Mouse (Mus musculus) mouse embryonic stem cell (cell line): ENCODE data around the gene Dhx32.

ENCODE experiments used
- in situ Hi-C, 2 experiments: fragments of 300-500 bp; cut with MboI; formaldehyde crosslinking; loops; 1 replicate in 1 of 2; 3 replicates in 1 of 2; pipeline ENCODE4 v1.14.3; 2019 to 2020; ENCODE audit warnings: low sequenced_read_pairs in 2 of 2, low pct_unique_long_range_greater_than_20kb in 1 of 2, mixed read lengths in 1 of 2; ENCODE audit not compliant: unreplicated experiment in 1 of 2

Dhx32 gene

DNA sequence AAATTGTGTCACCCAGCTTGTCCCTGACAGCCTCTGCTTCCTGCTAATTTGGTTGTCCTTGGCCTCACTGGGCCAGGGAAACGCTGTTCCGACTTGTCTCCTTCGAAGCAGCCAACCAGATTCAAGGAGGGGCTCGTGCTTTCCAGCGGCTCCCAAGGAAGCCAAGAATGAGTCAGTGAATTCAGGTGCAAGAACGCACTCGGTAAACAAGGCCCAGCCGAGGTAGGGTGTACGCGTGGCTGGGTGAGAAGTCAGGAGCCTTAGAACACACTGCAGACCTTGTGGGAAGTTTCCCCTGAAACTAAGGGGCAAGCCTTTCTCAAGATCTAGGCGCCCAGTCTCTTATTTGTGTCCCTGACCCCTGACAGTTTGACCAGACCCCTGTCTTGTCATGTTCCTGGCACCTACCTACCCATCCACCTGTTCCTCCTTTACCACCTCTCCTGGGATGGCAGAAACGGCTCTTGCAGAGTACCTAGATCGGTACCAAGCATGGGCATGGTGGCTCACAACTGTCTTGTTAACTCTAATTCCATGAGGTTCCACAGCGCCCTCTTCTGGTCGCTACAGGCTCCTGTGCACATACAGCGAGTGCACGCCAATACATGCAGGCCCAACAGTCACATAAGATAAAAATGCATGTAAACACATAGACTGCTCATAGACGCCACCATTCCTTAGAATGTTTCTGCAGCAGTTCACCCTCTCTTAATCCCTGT is at the start of gene Dhx32:
Gene Dhx32, minus strand, starts transcription at position 10 of the 719 bp plus-strand sequence.
- in situ Hi-C loops, result loop anchor here in 1 of 2 experiments (10.0 kb wide), 1 partner anchor 98 kb away; the partner anchor contains the start of gene Mmp21

DNA sequence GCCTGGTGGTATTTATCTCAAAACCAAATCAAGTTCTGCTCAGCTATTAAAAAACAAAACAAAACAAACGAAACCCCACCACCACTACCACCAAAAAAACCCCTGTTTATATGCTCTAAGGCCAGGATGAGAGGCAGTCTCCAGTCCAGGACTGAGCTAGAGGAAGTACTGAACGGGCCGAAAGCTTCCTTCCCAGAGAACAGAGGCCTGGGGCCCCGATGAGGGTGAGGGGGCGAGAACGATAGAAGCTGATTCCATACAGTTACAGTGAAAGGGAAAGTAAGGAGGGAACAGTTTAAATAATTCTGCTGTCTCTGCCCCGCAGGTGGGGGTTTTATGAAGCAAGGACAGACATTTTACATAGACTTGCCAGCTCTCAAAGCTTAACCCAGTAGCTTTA is 47.1 kb upstream of the Dhx32 start:
- in situ Hi-C loops, result no loop called here

DNA sequence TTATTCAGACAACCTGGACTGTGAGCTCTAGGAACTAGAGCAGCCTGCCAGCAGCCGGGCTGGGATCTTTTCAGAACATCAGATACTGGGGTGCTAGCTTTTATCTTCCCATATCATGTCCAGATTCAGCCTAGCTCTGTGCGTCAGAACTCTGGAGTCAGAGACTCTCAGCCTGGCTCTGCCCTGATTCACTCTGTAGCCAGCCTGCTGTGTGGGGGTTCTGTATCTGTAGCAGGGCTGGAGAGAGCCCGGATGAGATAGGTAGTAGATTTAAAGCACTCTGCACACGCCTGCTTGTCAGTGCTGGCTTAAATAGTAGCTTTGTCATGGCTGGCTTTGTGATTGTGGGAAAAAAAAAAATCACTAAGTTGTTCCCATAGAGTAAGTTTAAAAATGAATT is 46.0 kb upstream of the Dhx32 start:
- in situ Hi-C loops, result no loop called here

DNA sequence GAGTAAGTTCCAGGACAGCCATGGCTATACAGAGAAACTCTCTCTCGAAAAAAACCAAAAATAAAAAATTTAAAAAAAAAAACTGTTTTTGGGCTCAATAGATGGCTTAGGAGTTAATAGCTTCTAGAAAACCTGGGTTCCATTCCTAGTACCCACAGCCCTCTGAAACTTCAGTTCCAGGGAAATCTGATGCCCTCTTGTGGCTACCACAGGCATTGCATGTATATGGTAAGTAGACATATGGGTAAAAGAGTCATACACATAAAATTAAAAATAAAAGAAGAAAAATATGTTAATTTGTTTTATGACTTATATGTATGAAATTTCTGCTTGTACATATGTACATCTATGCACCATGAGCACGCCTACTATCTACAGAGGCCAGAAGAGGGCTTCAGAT is 42.1 kb upstream of the Dhx32 start:
- in situ Hi-C loops, result no loop called here

DNA sequence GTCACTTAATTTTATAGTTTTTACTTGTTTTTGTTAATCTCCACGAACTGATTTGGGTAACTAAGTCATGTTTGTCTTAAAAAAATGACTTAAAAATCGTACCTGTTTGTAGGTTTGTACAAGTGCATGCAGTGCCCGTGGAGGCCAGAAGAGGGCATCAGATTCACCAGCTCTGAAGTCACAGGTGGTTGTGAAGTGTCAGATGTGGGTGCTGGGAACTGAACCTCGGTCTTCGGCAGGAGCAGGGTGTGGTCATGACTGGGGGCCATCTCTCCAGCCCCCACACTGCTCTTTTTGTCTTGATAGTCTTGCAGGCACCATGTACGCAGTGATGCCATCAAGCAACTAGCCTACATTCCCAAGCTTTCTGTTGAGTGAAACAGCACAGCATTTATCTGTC is 41.2 kb upstream of the Dhx32 start:
- in situ Hi-C loops, result no loop called here

DNA sequence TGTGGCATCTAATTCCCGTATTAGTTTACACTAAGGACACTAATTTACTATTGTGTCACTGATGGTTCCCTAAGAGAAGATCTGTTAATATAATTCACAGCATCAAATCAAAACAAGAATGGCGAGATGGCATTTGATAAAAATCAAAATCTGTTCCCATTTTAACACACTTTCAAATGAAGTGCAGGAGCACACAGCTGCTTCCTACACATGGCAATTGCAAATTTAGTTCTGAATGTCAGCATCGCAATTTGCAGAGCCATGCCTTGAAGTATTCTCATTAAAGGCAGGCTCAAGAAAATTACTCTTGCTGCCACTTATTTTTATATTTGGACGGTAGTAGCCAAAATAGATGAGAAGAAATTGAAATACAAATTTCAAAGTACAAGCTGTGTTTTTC is 30.8 kb upstream of the Dhx32 start:
- in situ Hi-C loops, result no loop called here

DNA sequence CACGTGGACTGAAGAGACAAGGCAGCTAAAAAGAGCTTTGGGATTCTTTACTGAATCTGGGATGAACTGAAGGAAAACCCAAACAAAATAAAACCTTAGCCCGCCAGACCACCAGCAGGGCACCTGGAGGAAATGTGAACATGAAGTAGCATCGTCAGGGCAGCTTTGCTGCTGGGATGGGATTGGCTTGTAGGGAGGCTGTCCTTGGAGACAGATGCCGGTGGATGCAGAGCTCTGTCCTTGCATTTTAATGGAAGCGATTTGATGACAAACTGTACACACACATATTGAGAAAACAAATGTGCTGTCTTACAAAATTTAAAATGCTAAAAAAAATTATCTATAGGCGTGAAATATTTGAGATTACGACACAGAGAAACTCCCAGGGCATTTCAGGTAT is 30.4 kb upstream of the Dhx32 start:
- in situ Hi-C loops, result no loop called here

DNA sequence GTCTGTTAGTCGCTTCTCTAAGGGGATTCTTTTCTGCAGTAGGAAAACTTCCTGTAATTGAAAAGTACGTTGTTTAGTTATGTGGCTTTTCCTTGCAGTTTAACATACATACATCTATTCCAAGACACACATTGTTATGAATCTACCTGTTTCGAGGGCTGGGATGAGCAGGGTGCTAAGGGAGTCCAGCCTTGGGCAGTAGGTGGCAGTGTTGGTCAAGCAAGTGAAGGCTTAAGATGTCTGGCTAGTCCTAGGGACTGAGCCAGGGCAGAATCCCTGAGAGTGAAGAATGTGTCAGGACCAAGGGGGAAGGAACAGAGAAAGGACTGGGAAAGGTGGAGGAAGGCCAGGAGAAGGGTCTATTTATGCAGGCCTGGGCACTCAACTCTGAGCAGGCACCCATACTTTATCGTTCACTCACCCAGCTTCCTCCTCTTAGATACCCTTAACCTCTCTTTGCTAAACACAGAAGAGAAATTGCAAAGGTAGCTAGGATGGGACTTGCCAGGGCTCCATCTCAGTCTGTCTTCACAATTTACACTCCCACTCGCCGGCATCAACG is 23.2 kb upstream of the Dhx32 start:
- in situ Hi-C loops, result no loop called here

DNA sequence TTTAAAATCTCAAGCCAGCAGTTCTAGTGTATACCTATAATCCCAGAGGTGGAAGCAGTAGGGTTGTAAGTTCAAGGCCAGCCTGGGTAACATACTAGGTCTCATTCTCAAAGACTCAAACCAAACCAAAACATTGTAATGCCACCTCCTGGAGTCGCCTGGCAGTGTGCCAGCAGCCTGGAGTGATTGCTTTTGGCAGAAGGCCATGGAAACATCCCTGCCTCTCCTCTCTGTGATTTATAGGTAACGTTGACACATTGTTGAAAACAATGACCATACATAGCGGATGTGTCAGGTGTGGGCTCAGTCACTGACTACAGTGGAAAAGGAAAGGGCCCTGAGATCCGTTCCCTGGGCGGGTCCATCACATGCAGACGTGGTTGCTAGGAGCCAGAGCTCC is 19.3 kb upstream of the Dhx32 start:
- in situ Hi-C loops, result no loop called here

DNA sequence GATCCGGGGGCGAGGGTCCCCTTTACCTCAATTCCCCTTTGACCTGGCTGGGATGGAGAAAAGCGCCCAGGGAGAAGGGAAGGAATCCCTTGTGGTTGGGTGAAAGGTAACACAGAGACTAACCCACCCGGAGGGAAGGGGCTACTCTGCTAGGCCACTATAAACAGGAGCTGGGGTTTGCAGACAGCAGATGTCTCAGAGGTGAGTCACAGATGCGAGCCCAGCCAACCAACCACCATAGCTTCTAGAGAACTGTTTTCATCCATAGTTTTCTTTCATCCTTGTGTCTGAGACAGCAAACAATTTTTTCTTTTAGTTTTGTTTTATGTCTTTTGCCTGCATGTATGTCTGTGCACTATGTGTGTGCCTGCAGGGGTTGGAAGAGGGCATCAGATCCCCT is 17.4 kb upstream of the Dhx32 start:
- in situ Hi-C loops, result no loop called here

DNA sequence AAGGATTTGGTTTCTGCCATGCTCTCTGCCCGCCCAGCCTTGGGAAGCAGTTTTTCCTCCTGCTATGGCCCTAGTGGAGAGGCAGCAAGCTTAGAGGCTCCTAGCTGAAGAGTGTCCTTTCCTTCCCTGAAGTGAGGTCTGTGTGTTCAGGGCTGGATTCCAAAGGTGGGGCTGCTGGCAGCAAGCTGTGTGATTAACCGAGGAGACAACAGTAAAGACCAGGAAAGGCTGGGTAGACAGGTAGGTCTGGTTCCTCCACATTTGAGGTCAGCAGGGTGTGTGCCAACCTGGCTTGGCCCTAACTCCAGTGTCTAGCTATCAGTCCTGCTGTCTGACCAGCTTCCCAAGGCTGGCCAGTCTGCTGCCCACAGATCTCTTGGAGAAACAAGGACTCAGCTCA is 12.2 kb upstream of the Dhx32 start:
- in situ Hi-C loops, result no loop called here

DNA sequence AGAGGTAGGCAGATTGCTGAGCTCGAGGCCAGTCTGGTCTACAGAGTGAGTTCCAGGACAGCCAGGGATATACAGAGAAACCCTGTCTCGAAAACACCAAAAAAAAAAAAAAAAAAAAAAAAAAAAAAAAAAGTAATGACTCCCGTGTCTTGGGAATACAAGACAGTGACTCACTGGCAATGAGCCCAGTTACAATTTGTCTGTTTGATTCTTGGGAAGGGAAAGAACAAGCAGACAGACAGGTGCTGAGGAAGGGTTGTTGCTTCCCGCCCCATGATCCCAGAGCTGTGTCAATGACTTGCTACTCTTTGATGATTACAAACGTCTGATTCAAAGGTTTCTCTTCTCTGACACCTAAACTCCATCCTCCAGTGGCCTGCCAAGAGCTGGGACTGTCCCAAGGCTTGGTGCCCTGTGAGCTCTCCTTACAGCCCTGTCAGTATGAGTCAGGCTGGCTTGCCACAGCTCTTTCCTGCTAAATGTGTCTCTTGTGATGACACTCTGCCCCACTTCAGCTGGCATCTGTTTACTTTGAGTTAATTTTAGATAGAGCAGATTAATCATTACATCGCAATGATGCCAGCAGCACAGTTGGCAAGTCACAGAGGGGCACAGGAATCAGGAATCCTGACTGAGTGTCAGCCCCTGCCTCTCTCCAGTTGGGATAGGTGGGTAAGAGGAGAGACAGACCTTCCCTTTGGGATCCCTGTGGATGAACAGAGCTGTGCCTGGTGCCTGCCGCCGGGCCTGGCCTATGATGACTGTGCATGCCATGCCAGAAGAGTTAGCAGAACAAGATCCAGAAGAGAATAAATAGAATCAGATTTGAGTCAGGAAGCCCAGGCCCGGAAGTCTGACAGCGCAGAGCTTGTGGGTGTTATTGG is 11.0 kb upstream of the Dhx32 start:
- in situ Hi-C loops, result no loop called here

DNA sequence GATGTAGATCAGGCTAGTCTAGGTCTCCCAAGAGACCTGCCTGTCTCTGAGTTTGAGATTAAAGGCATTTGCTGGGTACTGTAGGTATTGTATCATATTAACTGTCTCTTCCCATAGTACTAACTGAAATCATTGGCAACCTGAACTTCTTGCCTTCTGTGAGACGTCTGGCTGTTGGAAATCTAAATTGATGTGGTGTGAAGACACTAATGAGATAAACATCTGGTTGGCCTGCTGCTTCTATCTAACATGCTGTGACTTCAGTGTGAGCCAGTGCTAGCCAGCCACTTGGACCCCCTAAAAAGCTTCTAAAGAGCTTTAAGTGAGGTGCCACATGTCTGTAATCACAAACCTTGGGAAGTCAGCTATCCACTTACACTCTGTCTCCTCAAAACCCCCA is 10.2 kb upstream of the Dhx32 start:
- in situ Hi-C loops, result no loop called here

DNA sequence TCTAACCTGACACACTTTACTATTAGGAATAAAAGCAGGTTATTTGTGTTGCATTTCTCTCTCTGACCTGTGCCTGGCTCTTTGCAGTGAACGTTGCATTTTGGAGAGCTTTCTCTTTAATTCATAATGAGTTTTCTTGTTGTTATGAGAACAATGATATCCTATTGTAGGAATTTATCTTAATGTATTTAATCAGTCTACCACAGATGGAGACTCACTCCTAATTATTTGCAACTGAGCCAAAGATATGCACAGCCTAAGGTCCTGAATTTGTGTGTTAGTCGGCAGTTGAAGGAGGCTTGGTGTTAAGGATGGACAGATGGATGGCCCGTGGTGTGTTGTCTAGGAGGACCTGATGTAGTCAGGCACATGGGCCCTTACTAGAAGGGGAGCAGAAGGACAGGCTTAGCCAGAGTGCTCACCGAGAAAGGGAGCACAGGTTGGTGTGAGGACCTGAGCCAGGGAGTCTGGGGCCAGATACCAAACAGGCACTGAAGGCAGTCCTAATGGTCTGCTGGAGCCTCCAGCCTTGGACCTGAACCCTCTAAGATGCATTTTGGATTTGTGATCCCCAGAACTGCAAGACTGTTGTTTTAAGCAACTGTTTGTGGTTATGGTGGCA is 8.2 kb upstream of the Dhx32 start:
- in situ Hi-C loops, result no loop called here

DNA sequence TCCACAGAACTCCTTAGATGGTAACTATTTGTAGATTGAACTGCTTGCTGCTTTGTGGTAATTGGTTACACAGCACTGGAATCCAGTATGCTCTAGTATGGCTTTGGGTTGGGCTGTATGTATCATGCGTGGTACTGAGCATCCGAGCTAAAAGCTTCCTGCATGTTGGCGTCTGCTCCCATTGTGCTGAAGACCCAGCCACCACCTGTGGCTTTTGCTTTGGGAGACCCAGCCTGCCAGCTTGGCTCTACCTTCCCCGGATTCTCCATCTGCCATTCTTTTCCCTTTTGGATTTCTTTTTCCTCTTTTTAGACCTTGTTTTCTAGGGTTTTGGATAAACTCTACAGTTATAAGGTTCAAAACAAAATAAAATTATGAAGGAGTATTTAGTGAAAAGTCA is 7.6 kb upstream of the Dhx32 start:
- in situ Hi-C loops, result no loop called here

DNA sequence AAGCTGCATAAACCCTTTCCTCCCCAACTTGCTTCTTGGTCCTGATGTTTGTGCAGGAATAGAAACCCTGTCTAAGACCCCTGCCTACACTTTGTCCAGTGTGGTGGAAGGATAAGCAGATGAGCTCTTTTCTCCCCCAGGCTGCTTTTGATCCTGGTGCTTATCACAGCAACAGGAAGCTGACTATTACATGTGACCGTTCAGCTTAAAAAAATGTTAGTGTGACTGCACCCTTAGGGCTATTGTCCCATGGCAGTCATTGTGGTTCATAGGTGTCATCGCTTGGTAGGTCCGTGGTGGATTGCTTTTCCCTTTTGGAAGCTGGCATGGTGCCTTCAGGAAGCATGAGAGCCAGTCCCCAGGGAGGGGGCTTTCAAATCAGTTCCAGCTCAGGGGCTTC is 5.6 kb upstream of the Dhx32 start:
- in situ Hi-C loops, result loop anchor here in 1 of 2 experiments (10.0 kb wide), 1 partner anchor 103 kb away; the partner anchor contains the start of gene Mmp21

DNA sequence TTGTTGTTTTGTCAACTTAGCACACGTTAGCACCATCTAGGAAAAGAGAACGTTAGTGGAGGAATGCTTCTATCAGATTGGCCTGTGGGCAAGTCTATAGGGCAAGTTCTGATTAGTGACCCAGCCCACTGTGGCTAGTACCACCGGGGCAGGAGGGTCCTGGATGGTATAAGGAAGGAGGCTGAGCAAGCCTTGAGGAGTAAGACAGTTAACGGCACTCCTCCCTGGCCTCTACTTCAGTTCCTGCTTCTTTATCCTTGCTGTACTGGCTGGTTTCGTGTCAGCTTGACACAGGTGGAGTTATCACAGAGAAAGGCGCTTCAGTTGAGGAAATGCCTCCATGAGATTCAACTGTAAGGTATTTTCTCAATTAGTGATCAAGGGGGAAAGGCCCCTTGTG is 5.0 kb upstream of the Dhx32 start:
- in situ Hi-C loops, result loop anchor here in 1 of 2 experiments (10.0 kb wide), 1 partner anchor 103 kb away; the partner anchor contains the start of gene Mmp21

DNA sequence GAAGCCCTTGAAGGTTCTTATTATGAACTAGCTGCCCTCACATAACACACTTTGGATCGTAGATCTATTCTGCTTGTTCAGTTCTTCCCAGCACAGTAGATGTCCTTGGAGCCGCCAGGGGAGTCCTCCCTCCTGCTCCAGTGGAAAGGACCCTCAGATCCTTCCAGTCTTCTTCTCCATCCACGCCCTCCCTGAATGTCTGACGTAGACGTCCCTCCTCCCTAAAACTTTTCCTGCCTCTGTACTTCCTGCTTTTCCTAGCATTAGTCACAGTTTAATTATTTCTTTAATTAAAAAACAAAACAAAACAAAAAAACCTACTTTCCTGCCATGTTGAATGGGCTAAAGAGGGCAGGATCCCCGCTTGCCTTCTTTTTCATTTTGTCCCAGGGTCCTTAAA is 535 bp downstream of the Dhx32 start:
- in situ Hi-C loops, result loop anchor here in 1 of 2 experiments (10.0 kb wide), 1 partner anchor 97 kb away; the partner anchor contains the start of gene Mmp21

DNA sequence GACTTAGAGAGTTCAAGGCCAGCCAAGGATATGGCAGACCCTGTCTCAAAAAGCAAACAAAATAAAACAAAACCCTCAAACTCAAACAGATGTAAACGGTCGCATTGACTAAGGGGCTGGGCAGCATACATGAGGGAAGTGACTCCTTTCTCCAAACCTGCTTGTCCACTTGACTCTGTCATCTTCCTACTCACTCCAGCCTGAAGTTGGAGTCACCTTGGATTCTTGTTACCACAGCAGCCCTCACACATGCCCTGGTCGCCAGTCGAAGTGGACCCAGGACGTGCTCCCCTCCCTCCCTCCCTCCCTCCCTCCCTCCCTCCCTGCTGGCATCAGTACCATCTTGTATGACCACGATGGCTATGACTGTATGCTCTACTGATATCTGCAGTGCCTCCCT is 943 bp downstream of the Dhx32 start:
- in situ Hi-C loops, result loop anchor here in 1 of 2 experiments (10.0 kb wide), 1 partner anchor 97 kb away; the partner anchor contains the start of gene Mmp21
